Mouse (Mus musculus): ENCODE results near the gene Gm14214. TPM values are rescaled to one million over a fixed set of nuclear protein-coding genes. Genes with fewer than 3 reads are reported as not detected.

Gm14214 gene
- polyA plus RNA-seq, 1 experiment from 2014 or later, result not detected

DNA sequence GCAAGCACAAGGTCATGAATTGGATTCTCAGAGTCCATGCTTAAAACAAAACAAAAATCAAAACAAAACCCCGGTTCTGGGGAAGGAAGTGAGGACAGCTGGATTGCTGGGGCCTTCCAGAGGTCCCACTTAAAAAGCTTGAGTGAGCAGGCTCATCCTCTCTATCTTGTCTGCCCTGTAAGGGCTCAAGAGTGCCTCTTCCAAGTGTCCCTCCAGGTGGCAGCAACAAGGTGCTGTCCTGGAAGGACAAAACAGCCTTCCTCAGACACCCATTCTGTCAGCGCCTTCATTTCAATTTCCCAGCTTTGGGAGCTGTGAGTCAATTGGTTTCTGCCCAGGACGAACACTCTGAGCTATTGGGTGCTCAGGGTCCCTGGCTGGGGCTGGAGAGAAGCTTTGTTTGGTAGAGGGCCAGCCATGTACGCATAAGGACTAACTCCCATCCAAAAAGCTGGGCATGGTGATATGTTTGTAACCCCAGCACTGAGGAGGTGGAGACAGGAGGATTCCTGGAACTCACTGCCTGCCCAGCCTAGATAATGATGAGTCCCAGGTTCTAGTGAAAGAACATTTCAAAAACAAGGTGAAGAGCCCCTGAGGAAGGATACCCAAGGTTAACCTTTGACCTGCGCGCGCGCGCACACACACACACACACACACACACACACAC is 4.9 kb downstream of the Gm14214 start:
- DNase-seq (ENCODE audit: low spot score), result no peak
- 85% methylated on average over 9 of the region's 9 CpGs for WGBS
- no peak overlapping the region for H3K9ac ChIP-seq (ENCODE audit: low read depth, low read length)
- H3K27ac ChIP-seq (ENCODE audit: low read depth, low read length), result no peak overlapping the region
- no peak for ATAC-seq (ENCODE audit: low FRiP score)
- H3K4me1 ChIP-seq (replicated peaks; ENCODE audit: control insufficient read depth, insufficient read depth, low read length), result no peaks in the 10 kb centered on the region
- H3K36me3 ChIP-seq (ENCODE audit: control insufficient read depth, insufficient read depth, low read length), result no peaks in the 10 kb centered on the region
- no peak overlapping the region for H3K4me3 ChIP-seq (ENCODE audit: low read depth, low read length)
- H3K27me3 ChIP-seq (ENCODE audit: control insufficient read depth, insufficient read depth, low read length), result no peaks in the 10 kb centered on the region
- H3K4me2 ChIP-seq (replicated peaks; ENCODE audit: low read depth, low read length), result no peak overlapping the region
- no peaks in the 10 kb centered on the region; the same call in 1 of the 2 replicates for H3K9me3 ChIP-seq (ENCODE audit: control insufficient read depth, low read length)

DNA sequence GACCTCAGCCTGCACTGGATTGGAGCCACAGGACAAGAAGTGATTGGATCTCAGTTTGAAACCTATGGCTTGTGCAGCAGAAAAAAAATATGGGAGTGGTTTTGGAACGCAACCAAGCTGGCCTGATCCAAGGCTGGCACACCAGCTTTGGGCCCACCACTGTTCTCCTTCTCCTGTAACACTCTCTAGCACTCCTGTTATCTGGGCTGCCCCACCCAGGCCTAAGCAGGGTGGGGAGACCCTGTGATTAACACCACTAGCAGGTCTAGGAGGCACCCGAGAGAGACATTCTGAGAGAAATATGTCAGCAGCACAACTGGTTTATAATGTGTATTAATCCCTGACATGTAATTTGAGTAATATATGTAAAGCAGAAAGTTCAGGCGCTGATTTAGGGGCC is 6.6 kb downstream of the Gm14214 start:
- Histone ChIP-seq H3K9ac (ENCODE audit: low read depth, low read length) (no peak overlapping the region), H3K27me3 (ENCODE audit: control insufficient read depth, insufficient read depth, low read length) (no peaks in the 10 kb centered on the region), H3K4me3 (ENCODE audit: low read depth, low read length) (no peak overlapping the region), H3K4me2 (replicated peaks; ENCODE audit: low read depth, low read length) (no peak overlapping the region), H3K9me3 (ENCODE audit: control insufficient read depth, low read length) (no peaks in the 10 kb centered on the region; the same call in 1 of the 2 replicates), H3K27ac (ENCODE audit: low read depth, low read length) (no peak overlapping the region), H3K4me1 (replicated peaks; ENCODE audit: control insufficient read depth, insufficient read depth, low read length) (no peaks in the 10 kb centered on the region), H3K36me3 (ENCODE audit: control insufficient read depth, insufficient read depth, low read length) (no peaks in the 10 kb centered on the region)
- WGBS, result 90% methylated on average over 3 of the region's 3 CpGs
- no peak for ATAC-seq (ENCODE audit: low FRiP score)
- DNase-seq (ENCODE audit: low spot score), result no peak

GRCm38 (mm10) chr2:154758454-154758853 is 11.4 kb downstream of the Gm14214 start:
- H3K36me3 ChIP-seq (ENCODE audit: control insufficient read depth, insufficient read depth, low read length), result no peaks in the 10 kb centered on the region
- no peak overlapping the region for H3K9ac ChIP-seq (ENCODE audit: low read depth, low read length)
- H3K4me1 ChIP-seq (replicated peaks; ENCODE audit: control insufficient read depth, insufficient read depth, low read length), result no peaks in the 10 kb centered on the region
- DNase-seq (ENCODE audit: low spot score), result no peak
- H3K27ac ChIP-seq (ENCODE audit: low read depth, low read length), result no peak overlapping the region
- H3K9me3 ChIP-seq (ENCODE audit: control insufficient read depth, low read length), result no peaks in the 10 kb centered on the region; the same call in 1 of the 2 replicates
- no peak overlapping the region for H3K4me3 ChIP-seq (ENCODE audit: low read depth, low read length)
- ATAC-seq (ENCODE audit: low FRiP score), result no peak
- no peak overlapping the region for H3K4me2 ChIP-seq (replicated peaks; ENCODE audit: low read depth, low read length)
- WGBS, result 78% methylated on average over 1 of the region's 1 CpGs
- H3K27me3 ChIP-seq (ENCODE audit: control insufficient read depth, insufficient read depth, low read length), result no peaks in the 10 kb centered on the region

DNA sequence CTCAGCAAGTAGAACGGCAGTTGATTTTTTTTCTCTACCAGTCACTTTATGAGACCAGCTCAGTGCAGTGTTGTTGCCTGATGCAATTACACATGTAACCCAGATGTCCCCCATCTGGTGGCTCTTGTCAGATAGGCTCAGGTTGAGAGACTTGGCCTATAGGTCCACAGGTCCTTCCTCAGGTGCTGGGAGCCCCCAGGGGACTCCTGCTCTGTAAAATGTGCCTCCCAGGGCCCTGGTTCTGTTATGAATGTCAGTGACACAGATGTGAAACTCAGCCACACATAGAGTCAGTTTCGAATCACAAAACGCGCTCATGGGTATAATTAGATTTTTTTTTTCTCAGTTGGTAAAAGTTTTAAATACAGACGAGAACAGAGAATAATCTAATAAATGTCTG is 12.1 kb downstream of the Gm14214 start:
- ATAC-seq (ENCODE audit: low FRiP score), result no peak
- 88% methylated on average over 5 of the region's 5 CpGs for WGBS
- no peak for DNase-seq (ENCODE audit: low spot score)

GRCm38 (mm10) chr2:154755791-154756190 is 14.0 kb downstream of the Gm14214 start:
- DNase-seq (ENCODE audit: low spot score), result no peak
- no peaks in the 10 kb centered on the region for H3K36me3 ChIP-seq (ENCODE audit: control insufficient read depth, insufficient read depth, low read length)

More for the DNA sequence above, 12.1 kb downstream of the Gm14214 start:
- H3K4me2 ChIP-seq (replicated peaks; ENCODE audit: low read depth, low read length), result no peak overlapping the region
- no peak overlapping the region for H3K9ac ChIP-seq (ENCODE audit: low read depth, low read length)
- H3K9me3 ChIP-seq (ENCODE audit: control insufficient read depth, low read length), result no peaks in the 10 kb centered on the region; the same call in 1 of the 2 replicates
- no peaks in the 10 kb centered on the region for H3K27me3 ChIP-seq (ENCODE audit: control insufficient read depth, insufficient read depth, low read length)
- H3K27ac ChIP-seq (ENCODE audit: low read depth, low read length), result no peak overlapping the region
- H3K4me1 ChIP-seq (replicated peaks; ENCODE audit: control insufficient read depth, insufficient read depth, low read length), result no peaks in the 10 kb centered on the region
- H3K4me3 ChIP-seq (ENCODE audit: low read depth, low read length), result no peak overlapping the region
- H3K36me3 ChIP-seq (ENCODE audit: control insufficient read depth, insufficient read depth, low read length), result no peaks in the 10 kb centered on the region

DNA sequence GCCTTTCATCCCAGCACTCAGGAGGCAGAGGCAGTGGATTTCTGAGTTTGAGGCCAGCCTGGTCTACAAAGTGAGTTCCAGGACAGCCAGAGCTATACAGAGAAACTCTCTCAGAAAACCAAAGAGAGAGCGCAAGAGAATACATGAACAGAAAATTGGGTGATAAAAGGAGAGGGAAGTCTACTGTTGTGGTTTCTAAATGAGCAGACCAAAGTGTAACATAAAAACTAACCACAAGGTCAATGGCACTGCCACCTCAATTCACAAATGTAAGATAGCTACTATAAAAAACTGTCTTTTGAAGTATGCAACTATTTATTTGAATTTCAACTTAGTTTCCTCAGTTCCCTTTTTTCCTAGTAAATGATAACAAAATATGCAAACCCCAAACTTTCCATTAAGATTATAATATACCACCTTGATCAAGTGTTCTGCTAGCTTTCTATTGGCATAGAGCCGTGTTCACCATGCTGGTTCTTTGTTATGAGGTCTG is 15.7 kb downstream of the Gm14214 start:
- WGBS, result 90% methylated on average over 2 of the region's 2 CpGs
- H3K9me3 ChIP-seq (ENCODE audit: control insufficient read depth, low read length), result no peaks in the 10 kb centered on the region
- no peak overlapping the region for H3K4me2 ChIP-seq (replicated peaks; ENCODE audit: low read depth, low read length)
- H3K4me3 ChIP-seq (ENCODE audit: low read depth, low read length), result no peak overlapping the region
- no peak for DNase-seq (ENCODE audit: low spot score)
- no peaks in the 10 kb centered on the region for H3K36me3 ChIP-seq (ENCODE audit: control insufficient read depth, insufficient read depth, low read length)
- no peaks in the 10 kb centered on the region for H3K4me1 ChIP-seq (replicated peaks; ENCODE audit: control insufficient read depth, insufficient read depth, low read length)
- no peak overlapping the region for H3K27ac ChIP-seq (ENCODE audit: low read depth, low read length)
- no peak overlapping the region for H3K9ac ChIP-seq (ENCODE audit: low read depth, low read length)
- no peak for ATAC-seq (ENCODE audit: low FRiP score)
- no peaks in the 10 kb centered on the region for H3K27me3 ChIP-seq (ENCODE audit: control insufficient read depth, insufficient read depth, low read length)

More at GRCm38 (mm10) chr2:154755791-154756190, 14.0 kb downstream of the Gm14214 start:
- Histone ChIP-seq H3K4me2 (replicated peaks; ENCODE audit: low read depth, low read length) (no peak overlapping the region), H3K4me1 (replicated peaks; ENCODE audit: control insufficient read depth, insufficient read depth, low read length) (no peaks in the 10 kb centered on the region), H3K9me3 (ENCODE audit: control insufficient read depth, low read length) (no peaks in the 10 kb centered on the region), H3K27me3 (ENCODE audit: control insufficient read depth, insufficient read depth, low read length) (no peaks in the 10 kb centered on the region), H3K4me3 (ENCODE audit: low read depth, low read length) (no peak overlapping the region), H3K27ac (ENCODE audit: low read depth, low read length) (no peak overlapping the region), H3K9ac (ENCODE audit: low read depth, low read length) (no peak overlapping the region)
- WGBS, result 56% methylated on average over 6 of the region's 6 CpGs
- ATAC-seq (ENCODE audit: low FRiP score), result no peak

GRCm38 (mm10) chr2:154751924-154752323 is 17.9 kb downstream of the Gm14214 start:
- DNase-seq (ENCODE audit: low spot score) (peak; percentile 20), ATAC-seq (ENCODE audit: low FRiP score) (no peak)
- no peaks in the 10 kb centered on the region for H3K4me1 ChIP-seq (replicated peaks; ENCODE audit: control insufficient read depth, insufficient read depth, low read length)
- no peak overlapping the region for H3K4me3 ChIP-seq (ENCODE audit: low read depth, low read length)
- H3K27me3 ChIP-seq (ENCODE audit: control insufficient read depth, insufficient read depth, low read length), result no peaks in the 10 kb centered on the region
- H3K9me3 ChIP-seq (ENCODE audit: control insufficient read depth, low read length), result no peaks in the 10 kb centered on the region
- H3K36me3 ChIP-seq (ENCODE audit: control insufficient read depth, insufficient read depth, low read length), result no peaks in the 10 kb centered on the region
- WGBS, result 56% methylated on average over 8 of the region's 8 CpGs
- no peak overlapping the region for H3K27ac ChIP-seq (ENCODE audit: low read depth, low read length)
- H3K9ac ChIP-seq (ENCODE audit: low read depth, low read length), result no peak overlapping the region
- H3K4me2 ChIP-seq (replicated peaks; ENCODE audit: low read depth, low read length), result no peak overlapping the region

- Histone ChIP-seq H3K36me3 (ENCODE audit: control insufficient read depth, insufficient read depth, low read length) (no peaks in the 10 kb centered on the region), H3K27me3 (ENCODE audit: control insufficient read depth, insufficient read depth, low read length) (no peaks in the 10 kb centered on the region), H3K4me2 (replicated peaks; ENCODE audit: low read depth, low read length) (no peak overlapping the region), H3K9ac (ENCODE audit: low read depth, low read length) (no peak overlapping the region), H3K27ac (ENCODE audit: low read depth, low read length) (peak overlapping the region; percentile 20; the same call in 1 of the 2 replicates), H3K4me3 (ENCODE audit: low read depth, low read length) (no peak overlapping the region), H3K4me1 (replicated peaks; ENCODE audit: control insufficient read depth, insufficient read depth, low read length) (no peaks in the 10 kb centered on the region), H3K9me3 (ENCODE audit: control insufficient read depth, low read length) (no peaks in the 10 kb centered on the region)
- DNase-seq (ENCODE audit: low spot score), result peak; percentile 40
- peak; percentile 51; the same call in 1 of the 2 replicates for ATAC-seq (ENCODE audit: low FRiP score)
- WGBS, result 65% methylated on average over 23 of the region's 23 CpGs
These were observed 20.5 kb downstream of the Gm14214 start for GRCm38 (mm10) chr2:154749046-154750036.
